Mouse (Mus musculus): ENCODE measurements around the gene Wdr73. TPM values are rescaled to one million over a fixed set of nuclear protein-coding genes. Genes with fewer than 3 reads are reported as not detected.

Gene Wdr73
- polyA plus RNA-seq, 1 experiment from 2014 or later: 31.2 TPM

GRCm38 (mm10) chr7:80866514-80867147 is 34.4 kb downstream of the Wdr73 start:
- Histone ChIP-seq H3K4me3 (ENCODE audit: low read depth, low read length) (no peak overlapping the region), H3K4me2 (replicated peaks; ENCODE audit: low read depth, low read length) (no peak overlapping the region; the same call in 1 of the 2 replicates), H3K27me3 (ENCODE audit: control insufficient read depth, insufficient read depth, low read length) (no peaks in the 10 kb centered on the region), H3K4me1 (ENCODE audit: control insufficient read depth, insufficient read depth, low read length) (peaks cover 28% of the 10 kb centered on the region), H3K36me3 (ENCODE audit: control insufficient read depth, insufficient read depth, low read length) (peaks cover 30% of the 10 kb centered on the region), H3K27ac (ENCODE audit: low read length) (peak overlapping the region; percentile 76), H3K9ac (replicated peaks; ENCODE audit: low read depth, low read length) (no peak overlapping the region), H3K9me3 (ENCODE audit: control insufficient read depth, low read depth, low read length) (no peaks in the 10 kb centered on the region)
- ATAC-seq (ENCODE audit: insufficient number of reproducible peaks, insufficient read depth, low FRiP score, low read depth): peak; percentile 91
- 47% methylated on average over 7 of the region's 7 CpGs for WGBS

DNA sequence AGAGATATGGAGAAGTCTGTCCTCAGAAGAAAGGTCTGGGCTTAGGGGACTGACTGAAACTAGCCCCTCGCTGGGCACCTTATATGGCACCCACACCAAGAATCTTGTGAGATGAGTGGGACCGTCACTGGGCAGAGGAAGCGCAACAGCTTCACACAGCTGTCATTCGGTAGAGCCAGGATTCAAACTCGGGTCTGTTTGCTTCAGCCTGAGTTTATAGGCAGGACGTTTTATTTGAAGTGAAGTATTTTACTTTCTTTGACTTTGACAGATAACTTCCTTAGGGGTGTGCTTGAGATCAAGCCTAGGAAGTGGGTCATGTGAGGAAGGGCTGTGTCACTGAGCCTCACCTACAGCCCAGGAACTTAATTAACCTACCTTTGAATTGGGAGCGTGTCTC is 35.5 kb downstream of the Wdr73 start:
- Histone ChIP-seq H3K4me3 (ENCODE audit: low read depth, low read length) (no peak overlapping the region), H3K27me3 (ENCODE audit: control insufficient read depth, insufficient read depth, low read length) (no peaks in the 10 kb centered on the region), H3K27ac (ENCODE audit: low read length) (peak overlapping the region; percentile 61; the same call in 1 of the 2 replicates), H3K4me1 (ENCODE audit: control insufficient read depth, insufficient read depth, low read length) (peaks cover 28% of the 10 kb centered on the region), H3K9ac (replicated peaks; ENCODE audit: low read depth, low read length) (no peak overlapping the region), H3K4me2 (replicated peaks; ENCODE audit: low read depth, low read length) (no peak overlapping the region), H3K9me3 (ENCODE audit: control insufficient read depth, low read depth, low read length) (no peaks in the 10 kb centered on the region), H3K36me3 (ENCODE audit: control insufficient read depth, insufficient read depth, low read length) (peaks cover 30% of the 10 kb centered on the region)
- no peak for ATAC-seq (ENCODE audit: insufficient number of reproducible peaks, insufficient read depth, low FRiP score, low read depth)
- WGBS: 81% methylated on average over 7 of the region's 7 CpGs

DNA sequence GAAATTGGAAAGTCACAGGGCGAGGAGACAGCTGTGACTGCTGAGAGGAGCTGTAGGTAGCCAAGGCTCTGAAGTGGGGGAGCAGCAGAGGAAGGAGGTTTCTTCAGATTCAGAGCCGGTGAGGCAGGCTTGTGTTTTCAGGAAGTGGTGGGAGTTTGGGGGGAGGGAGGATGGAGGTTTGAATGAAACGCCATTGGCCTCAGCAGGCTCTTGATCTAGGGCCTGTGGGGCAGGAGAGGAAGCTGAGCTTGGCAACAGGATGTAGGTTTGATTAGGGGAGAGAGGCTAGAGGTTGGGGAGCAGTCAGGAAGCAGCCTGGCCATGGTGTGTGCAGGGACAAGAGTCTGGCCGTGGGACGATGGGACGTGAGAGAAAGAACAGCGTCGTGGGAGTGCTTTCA is 36.2 kb downstream of the Wdr73 start:
- Histone ChIP-seq H3K36me3 (ENCODE audit: control insufficient read depth, insufficient read depth, low read length) (peaks cover 30% of the 10 kb centered on the region), H3K4me1 (ENCODE audit: control insufficient read depth, insufficient read depth, low read length) (peaks cover 28% of the 10 kb centered on the region), H3K27me3 (ENCODE audit: control insufficient read depth, insufficient read depth, low read length) (no peaks in the 10 kb centered on the region), H3K4me3 (ENCODE audit: low read depth, low read length) (no peak overlapping the region), H3K9me3 (ENCODE audit: control insufficient read depth, low read depth, low read length) (no peaks in the 10 kb centered on the region), H3K4me2 (replicated peaks; ENCODE audit: low read depth, low read length) (no peak overlapping the region), H3K27ac (ENCODE audit: low read length) (peak overlapping the region; percentile 61; the same call in 1 of the 2 replicates), H3K9ac (replicated peaks; ENCODE audit: low read depth, low read length) (no peak overlapping the region)
- no peak for ATAC-seq (ENCODE audit: insufficient number of reproducible peaks, insufficient read depth, low FRiP score, low read depth)
- WGBS: 71% methylated on average over 8 of the region's 8 CpGs

- Histone ChIP-seq H3K27ac (ENCODE audit: low read length) (no peak overlapping the region), H3K4me1 (ENCODE audit: control insufficient read depth, insufficient read depth, low read length) (peaks cover 28% of the 10 kb centered on the region), H3K4me3 (ENCODE audit: low read depth, low read length) (no peak overlapping the region), H3K27me3 (ENCODE audit: control insufficient read depth, insufficient read depth, low read length) (no peaks in the 10 kb centered on the region), H3K9me3 (ENCODE audit: control insufficient read depth, low read depth, low read length) (no peaks in the 10 kb centered on the region), H3K4me2 (replicated peaks; ENCODE audit: low read depth, low read length) (no peak overlapping the region), H3K9ac (replicated peaks; ENCODE audit: low read depth, low read length) (no peak overlapping the region), H3K36me3 (ENCODE audit: control insufficient read depth, insufficient read depth, low read length) (peaks cover 30% of the 10 kb centered on the region)
- no peak for ATAC-seq (ENCODE audit: insufficient number of reproducible peaks, insufficient read depth, low FRiP score, low read depth)
- WGBS: 72% methylated on average over 1 of the region's 1 CpGs
Observed at GRCm38 (mm10) chr7:80864151-80864550, 36.9 kb downstream of the Wdr73 start.

DNA sequence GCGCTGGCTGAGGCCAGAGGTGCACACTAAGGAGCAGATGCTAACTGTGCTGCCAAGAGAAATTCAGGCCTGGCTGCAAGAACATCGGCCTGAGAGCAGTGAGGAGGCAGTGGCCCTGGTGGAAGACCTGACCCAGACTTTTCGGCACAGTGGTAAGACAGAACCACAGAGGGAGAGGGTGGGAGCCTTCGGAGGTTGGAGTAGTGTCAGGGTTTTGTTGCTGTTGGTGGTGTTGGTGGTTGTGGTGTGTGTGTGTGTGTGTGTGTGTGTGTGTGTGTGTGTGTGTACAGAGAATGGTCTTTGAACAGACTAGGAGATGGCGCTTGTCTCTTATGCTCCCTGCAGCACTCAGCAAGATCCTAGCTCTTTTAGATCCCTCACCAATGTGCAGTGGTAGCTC is 37.5 kb downstream of the Wdr73 start:
- peaks cover 27% of the 10 kb centered on the region for H3K36me3 ChIP-seq (ENCODE audit: control insufficient read depth, insufficient read depth, low read length)
- no peaks in the 10 kb centered on the region for H3K27me3 ChIP-seq (ENCODE audit: control insufficient read depth, insufficient read depth, low read length)
- no peak overlapping the region for H3K27ac ChIP-seq (ENCODE audit: low read length)
- H3K4me3 ChIP-seq (ENCODE audit: low read depth, low read length): no peak overlapping the region
- H3K9me3 ChIP-seq (ENCODE audit: control insufficient read depth, low read depth, low read length): no peaks in the 10 kb centered on the region
- H3K9ac ChIP-seq (replicated peaks; ENCODE audit: low read depth, low read length): no peak overlapping the region
- ATAC-seq (ENCODE audit: insufficient number of reproducible peaks, insufficient read depth, low FRiP score, low read depth): no peak
- H3K4me2 ChIP-seq (replicated peaks; ENCODE audit: low read depth, low read length): no peak overlapping the region
- 90% methylated on average over 5 of the region's 5 CpGs for WGBS
- peaks cover 28% of the 10 kb centered on the region for H3K4me1 ChIP-seq (ENCODE audit: control insufficient read depth, insufficient read depth, low read length)

DNA sequence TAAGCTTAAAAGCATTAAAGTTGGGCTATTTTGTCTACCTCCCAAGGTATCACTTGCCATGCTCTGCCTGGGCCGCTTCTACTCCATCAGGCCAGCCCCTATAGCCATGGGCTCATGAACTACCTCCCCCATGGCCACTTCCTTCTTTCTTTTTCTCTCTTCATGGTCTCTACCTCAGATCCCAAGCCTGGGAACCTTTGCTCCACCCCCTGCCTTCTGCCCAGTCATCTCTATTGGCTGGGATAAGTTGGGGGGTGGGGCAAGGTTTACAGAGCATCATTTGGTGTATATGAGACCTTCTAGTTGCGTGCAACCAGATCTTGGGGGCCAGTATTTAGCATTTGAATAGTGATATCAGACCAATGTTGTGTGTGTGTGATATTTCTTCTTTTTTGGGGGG is 38.6 kb downstream of the Wdr73 start:
- no peak overlapping the region for H3K27ac ChIP-seq (ENCODE audit: low read length)
- 0 out of 2 replicates have a peak overlapping the region, but pooled peaks have one; percentile 7 for H3K4me2 ChIP-seq (replicated peaks; ENCODE audit: low read depth, low read length)
- peaks cover 16% of the 10 kb centered on the region for H3K36me3 ChIP-seq (ENCODE audit: control insufficient read depth, insufficient read depth, low read length)
- H3K9me3 ChIP-seq (ENCODE audit: control insufficient read depth, low read depth, low read length): no peaks in the 10 kb centered on the region
- WGBS: 87% methylated on average over 2 of the region's 2 CpGs
- no peak overlapping the region for H3K9ac ChIP-seq (replicated peaks; ENCODE audit: low read depth, low read length)
- H3K4me3 ChIP-seq (ENCODE audit: low read depth, low read length): no peak overlapping the region
- H3K27me3 ChIP-seq (ENCODE audit: control insufficient read depth, insufficient read depth, low read length): no peaks in the 10 kb centered on the region
- peaks cover 28% of the 10 kb centered on the region for H3K4me1 ChIP-seq (ENCODE audit: control insufficient read depth, insufficient read depth, low read length)
- no peak for ATAC-seq (ENCODE audit: insufficient number of reproducible peaks, insufficient read depth, low FRiP score, low read depth)

DNA sequence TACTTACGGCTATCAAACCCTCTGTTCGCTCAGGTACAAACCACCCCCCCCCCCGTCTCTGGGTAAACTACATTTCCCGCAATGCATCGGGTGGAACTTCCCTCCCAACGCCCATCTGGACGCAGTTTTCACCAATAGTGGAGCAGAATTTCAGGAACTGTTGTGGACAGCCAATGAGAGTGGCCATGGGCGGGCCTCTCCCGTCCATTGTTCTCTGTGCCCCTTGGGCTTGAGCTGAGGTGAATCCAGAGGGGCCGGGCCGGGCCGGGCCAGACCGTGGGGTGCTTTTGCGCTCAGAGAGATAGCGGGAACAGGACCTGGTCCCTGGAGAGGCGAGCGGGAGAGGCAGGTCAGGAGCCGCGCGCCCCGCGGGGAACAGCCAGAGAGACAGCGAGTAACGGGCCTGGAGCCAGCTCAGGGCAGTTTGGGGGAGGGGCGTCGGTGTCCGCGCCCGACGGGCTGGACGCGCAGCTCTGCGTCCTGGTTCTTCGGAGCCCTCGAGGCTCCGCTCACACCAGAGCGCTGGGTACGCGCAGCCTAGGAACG is 40.3 kb downstream of the Wdr73 start, which contains the start of gene Zscan2:
Zscan2 (plus strand) TSS at position 192 of the 546 bp plus-strand sequence.
- Histone ChIP-seq H3K9ac (replicated peaks; ENCODE audit: low read depth, low read length) (peak within 1 kb of the TSS; percentile 84), H3K9me3 (ENCODE audit: control insufficient read depth, low read depth, low read length) (no peaks in the 10 kb centered on the region), H3K4me2 (replicated peaks; ENCODE audit: low read depth, low read length) (peak within 1 kb of the TSS; percentile 57), H3K4me1 (ENCODE audit: control insufficient read depth, insufficient read depth, low read length) (peaks cover 24% of the 10 kb centered on the region), H3K27ac (ENCODE audit: low read length) (peak within 1 kb of the TSS; percentile 69), H3K27me3 (ENCODE audit: control insufficient read depth, insufficient read depth, low read length) (no peaks in the 10 kb centered on the region), H3K36me3 (ENCODE audit: control insufficient read depth, insufficient read depth, low read length) (peaks cover 12% of the 10 kb centered on the region), H3K4me3 (ENCODE audit: low read depth, low read length) (peak within 1 kb of the TSS; percentile 83)
- 0% methylated on average over 40 of the region's 40 CpGs for WGBS
- peak; percentile 97 for ATAC-seq (ENCODE audit: insufficient number of reproducible peaks, insufficient read depth, low FRiP score, low read depth)

DNA sequence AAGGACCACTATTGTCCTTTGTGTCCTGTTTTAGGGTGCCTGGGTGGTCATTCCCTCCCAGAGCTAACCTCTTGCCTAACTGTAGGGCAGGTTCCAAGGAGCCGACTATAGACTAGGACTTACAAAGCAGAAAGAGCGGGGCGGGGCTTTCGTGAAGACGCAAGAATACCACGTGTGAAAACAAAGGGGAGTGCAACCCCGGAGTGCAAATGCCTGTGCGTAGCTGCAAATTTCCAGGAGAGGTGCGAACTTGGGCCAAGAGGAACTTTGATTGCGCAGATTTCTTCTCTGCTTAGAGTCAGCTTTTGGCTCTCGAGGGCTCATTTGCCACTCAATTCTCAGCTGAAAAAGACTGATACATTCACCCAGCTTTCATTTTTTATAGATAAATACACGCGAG is 40.8 kb downstream of the Wdr73 start:
- peaks cover 22% of the 10 kb centered on the region for H3K4me1 ChIP-seq (ENCODE audit: control insufficient read depth, insufficient read depth, low read length)
- under 1% methylated on average over 13 of the region's 13 CpGs for WGBS
- H3K4me3 ChIP-seq (ENCODE audit: low read depth, low read length): peak overlapping the region; percentile 83
- H3K9ac ChIP-seq (replicated peaks; ENCODE audit: low read depth, low read length): peak overlapping the region; percentile 84; the same call in 1 of the 2 replicates
- H3K4me2 ChIP-seq (replicated peaks; ENCODE audit: low read depth, low read length): peak overlapping the region; percentile 57
- ATAC-seq (ENCODE audit: insufficient number of reproducible peaks, insufficient read depth, low FRiP score, low read depth): peak; percentile 59
- H3K27ac ChIP-seq (ENCODE audit: low read length): no peak overlapping the region
- no peaks in the 10 kb centered on the region for H3K27me3 ChIP-seq (ENCODE audit: control insufficient read depth, insufficient read depth, low read length)
- no peaks in the 10 kb centered on the region for H3K9me3 ChIP-seq (ENCODE audit: control insufficient read depth, low read depth, low read length)
- peaks cover 8% of the 10 kb centered on the region for H3K36me3 ChIP-seq (ENCODE audit: control insufficient read depth, insufficient read depth, low read length)

Data from stomach, embryonic 14.5 days (tissue).